Mouse (Mus musculus) right cerebral cortex, adult 2 months (tissue): Measurements from ENCODE around the gene Napepld.
"Not testable (repeated sequence)": the region's sequence is repeated elsewhere in the genome, so short reads cannot be mapped to it uniquely, and the experiment has no call there.

Source experiments
- DNase-seq, 2 experiments: peaks; one replicate each; pipeline ENCODE4 v3.0.0; 2021 to 2022; ENCODE audit warnings: low spot score in 2 of 2

Gene Napepld

DNA sequence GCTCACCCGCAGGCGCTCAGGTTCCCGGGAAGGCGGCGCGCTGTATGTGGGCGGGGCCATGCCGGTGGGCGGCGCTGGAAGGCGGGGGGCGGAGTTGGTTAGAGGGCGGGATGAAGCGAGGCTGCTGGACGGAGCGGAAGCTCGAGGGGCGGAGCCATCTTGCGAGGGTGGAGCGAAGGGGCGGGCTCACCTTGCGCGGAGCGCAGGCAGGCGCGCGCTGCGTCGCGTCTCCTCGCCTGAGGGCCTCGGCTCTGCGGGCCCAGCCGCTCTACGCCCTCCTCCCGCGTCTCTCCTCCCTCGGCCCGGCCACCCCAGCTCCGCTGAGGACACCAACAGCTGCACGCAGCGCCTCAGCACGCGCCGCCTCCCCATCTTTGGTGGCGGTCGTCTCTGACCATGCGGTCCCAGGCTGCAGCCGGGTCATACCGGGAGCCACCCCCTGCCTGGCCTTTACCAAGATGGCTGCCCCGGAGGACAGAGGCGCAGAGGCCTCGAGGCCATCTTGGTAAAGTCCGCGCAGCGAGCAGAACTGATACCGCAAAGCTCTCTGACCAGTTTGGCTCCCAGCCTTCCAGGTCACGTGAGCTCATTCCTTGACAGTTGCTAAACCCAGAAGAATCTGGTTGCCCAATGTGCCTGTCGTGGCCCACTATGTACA is at the start of gene Napepld:
Napepld (minus strand) TSS at position 46 of the 658 bp plus-strand sequence.
- peak; percentile 97 to 98 for DNase-seq

GRCm38 (mm10) chr5:21745966-21746365 is 44.8 kb upstream of the Napepld start:
- no peak for DNase-seq

- no peak for DNase-seq
Observed at GRCm38 (mm10) chr5:21744651-21745050, 43.5 kb upstream of the Napepld start.

DNA sequence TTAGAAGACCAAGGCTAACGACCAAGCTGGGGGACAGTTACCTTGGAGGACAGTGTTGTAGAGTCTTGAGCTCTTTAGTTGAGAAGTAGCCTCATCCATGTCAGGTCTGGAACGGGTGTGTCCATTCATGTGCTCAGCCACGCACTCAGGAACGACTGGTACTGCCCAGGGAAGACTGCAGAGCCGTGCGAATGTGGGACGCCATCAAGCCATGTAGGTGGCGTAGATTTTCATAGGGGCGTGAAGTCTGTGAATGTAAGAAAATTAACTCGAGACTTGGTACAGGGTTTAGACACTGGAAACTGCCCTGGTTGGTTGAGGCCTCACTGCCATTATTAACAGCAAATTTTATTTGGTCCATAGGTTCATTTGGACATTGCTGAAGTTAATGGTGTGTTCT is 42.4 kb upstream of the Napepld start:
- DNase-seq: no peak

GRCm38 (mm10) chr5:21739881-21740280 is 38.7 kb upstream of the Napepld start:
- DNase-seq: no peak

DNA sequence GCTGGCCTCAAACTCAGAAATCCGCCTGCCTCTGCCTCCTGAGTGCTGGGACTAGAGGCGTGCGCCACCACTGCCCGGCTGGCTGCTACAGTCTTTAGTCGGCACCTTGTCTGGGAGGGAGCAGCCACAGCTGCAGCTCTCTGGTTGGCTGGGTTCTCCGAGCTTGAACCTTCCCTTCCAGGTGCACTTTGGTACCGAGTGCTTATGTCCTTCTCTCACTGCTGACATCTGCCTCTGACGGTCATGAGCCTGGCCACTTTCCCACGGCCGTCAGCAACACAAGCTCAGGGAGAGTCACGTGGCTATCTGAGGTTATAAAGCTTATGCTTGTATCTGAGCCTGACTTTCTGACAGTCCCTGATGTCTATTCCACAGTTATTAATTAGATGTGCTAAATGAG is 37.9 kb upstream of the Napepld start:
- no peak for DNase-seq

DNA sequence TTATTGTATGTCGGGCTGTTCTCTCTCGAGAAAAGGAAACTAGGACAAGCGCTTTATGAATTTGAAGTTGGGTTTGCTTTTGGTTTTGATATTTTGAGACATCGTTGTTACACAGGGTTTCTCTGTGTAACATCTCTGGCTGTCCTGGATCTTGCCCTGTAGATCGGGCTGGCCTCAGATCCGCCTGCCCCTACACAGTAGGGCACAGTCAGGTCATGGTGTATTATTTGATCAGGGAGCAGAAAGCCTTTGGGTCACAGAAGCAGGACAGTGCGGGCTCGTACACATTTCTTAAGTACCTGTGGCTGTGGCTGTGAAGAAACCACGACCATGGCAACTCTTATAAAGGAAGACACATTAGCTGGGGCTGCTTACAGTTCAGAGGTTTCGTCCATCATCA is 36.4 kb upstream of the Napepld start:
- DNase-seq: no peak

DNA sequence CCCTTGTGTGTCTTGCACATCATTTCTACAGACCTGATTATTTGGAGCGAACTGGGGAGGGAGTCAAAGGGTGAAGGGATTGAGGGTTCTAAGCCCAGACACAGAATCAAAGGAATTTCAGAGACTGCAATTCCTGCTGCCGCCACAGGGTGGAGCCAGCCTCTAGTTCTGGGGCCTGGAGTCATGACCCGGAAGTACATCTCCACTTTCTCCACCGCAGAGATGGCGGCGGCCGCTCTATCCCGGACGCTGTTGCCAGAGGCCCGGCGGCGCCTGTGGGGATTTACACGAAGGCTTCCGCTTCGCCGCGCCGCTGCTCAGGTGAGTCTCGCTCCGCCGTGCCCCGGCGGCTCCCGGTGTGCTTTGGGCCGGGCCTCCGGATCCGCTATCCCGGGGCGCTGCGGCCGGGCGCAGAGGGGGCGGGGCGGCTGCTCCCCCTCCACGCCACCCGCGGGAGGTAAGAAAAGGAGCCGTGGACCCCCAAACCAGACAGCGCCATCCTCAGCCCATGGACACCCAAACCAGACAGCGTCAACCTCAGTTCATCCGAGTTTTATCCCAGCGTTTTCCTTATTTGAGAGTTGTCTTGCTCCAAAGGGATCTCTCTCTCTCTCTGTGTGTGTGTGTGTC is 35.9 kb upstream of the Napepld start, which contains the start of gene Pmpcb:
Pmpcb (plus strand) TSS at position 186 of the 630 bp plus-strand sequence.
- peak; percentile 93 to 95 for DNase-seq

GRCm38 (mm10) chr5:21736046-21736445 is 34.9 kb upstream of the Napepld start:
- DNase-seq: no peak

- DNase-seq: peak; percentile 62
Observed at GRCm38 (mm10) chr5:21735584-21735983, 34.4 kb upstream of the Napepld start.

DNA sequence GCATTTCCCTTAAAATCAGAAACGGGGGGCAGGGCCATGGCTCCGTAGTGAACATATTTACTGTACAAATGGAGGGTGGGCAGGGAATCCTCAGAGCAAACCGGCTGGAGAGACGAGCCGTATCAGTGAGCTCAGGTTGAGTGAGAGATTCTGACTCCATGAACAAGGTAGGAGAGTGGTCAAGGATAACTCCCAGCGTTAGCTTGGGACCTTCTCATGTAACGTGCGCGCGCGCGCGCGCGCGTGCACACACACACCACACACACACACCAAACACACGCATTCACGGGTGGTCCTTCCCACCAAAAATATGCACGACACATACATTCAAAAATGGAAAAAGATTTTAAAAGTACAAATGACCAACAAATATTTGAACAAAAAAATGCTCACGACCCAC is 33.9 kb upstream of the Napepld start:
- no peak for DNase-seq

GRCm38 (mm10) chr5:21732930-21733329 is 31.7 kb upstream of the Napepld start:
- DNase-seq: peak; percentile 87 to 89

DNA sequence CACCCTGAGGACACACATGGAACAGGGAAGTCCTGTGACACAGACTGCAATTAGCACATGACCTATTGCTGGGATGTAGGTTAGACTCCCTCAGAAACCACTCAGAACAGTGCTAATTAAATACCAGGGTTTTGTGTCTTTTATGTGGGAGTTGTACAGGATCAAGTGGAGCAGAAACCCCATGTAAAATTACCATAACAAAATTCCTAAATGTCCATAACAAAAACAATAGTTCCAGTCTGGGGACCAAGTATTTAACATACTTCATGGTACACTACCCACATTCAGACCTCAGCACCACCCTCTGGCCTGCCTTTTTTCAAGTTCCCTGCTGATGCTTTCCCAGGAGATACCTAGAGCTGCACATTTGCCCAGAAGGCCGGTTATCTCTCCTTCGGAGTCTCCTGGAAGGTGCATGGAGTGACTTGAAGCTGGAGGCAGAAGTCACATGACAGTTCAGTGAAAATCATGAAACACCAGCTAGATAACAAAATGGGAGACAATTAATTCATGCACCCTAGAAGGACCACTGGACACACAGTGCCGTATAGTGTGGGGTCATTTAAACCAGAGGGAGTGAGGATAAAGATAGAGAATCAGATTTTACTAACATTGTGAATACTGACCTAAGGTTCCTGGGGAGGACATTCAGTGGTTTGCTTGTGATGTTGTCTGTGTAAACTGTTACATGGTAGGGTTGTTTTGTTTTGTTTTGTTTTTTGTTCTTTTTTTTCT is 31.1 kb upstream of the Napepld start:
- DNase-seq: no peak

GRCm38 (mm10) chr5:21729107-21729506 is 27.9 kb upstream of the Napepld start:
- DNase-seq: no peak

GRCm38 (mm10) chr5:21724872-21725271 is 23.7 kb upstream of the Napepld start:
- DNase-seq: no peak

- DNase-seq: no peak
Observed at GRCm38 (mm10) chr5:21724427-21724826, 23.2 kb upstream of the Napepld start.

- no peak for DNase-seq
Observed at GRCm38 (mm10) chr5:21719209-21719608, 18.0 kb upstream of the Napepld start.

- DNase-seq: no peak
Observed at GRCm38 (mm10) chr5:21718546-21718945, 17.4 kb upstream of the Napepld start.

GRCm38 (mm10) chr5:21717165-21717715 is 16.0 kb upstream of the Napepld start:
- DNase-seq: no peak

GRCm38 (mm10) chr5:21714447-21714846 is 13.3 kb upstream of the Napepld start:
- no peak for DNase-seq

DNA sequence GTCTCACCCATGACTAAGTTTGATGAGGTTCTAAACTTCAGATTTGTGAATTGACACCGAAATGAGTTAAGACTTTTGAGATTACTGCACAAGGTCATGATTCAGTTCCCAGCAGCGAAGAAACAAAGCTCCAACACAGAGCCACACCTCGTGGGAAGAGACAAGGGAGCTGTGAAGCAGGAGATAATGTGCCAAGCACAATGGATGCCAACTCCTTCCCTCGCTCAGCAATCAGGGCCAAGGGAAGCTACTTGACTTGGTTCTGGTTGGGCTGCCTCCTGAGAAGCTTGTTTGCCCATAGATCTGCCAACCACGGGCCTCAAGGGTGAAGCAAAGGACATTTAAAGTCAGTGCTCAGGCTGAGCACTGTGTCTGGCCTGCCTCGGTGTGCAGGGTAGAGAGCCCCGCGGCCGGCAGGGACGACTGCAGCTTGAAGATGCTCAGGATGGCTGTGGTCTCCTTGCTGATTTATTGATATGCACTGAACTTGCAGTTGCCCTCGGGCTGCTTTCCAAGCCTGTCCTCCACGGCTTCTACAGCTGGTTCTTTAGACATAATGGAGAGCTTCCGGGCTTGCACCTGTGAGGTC is 11.0 kb upstream of the Napepld start:
- DNase-seq: no peak

GRCm38 (mm10) chr5:21708011-21708410 is 6.8 kb upstream of the Napepld start:
- not testable (repeated sequence) for DNase-seq
